Mouse (Mus musculus): ENCODE data around the gene Lamtor4. TPM values are rescaled to one million over a fixed set of nuclear protein-coding genes. Genes with fewer than 3 reads are reported as not detected.

Gene Lamtor4
- polyA plus RNA-seq, 1 experiment from 2014 or later, result 35.3 TPM

Other genes with a start within 250 kb of the Lamtor4 start
- not detected in 2 replicates for gene Smok3a, start 234.2 kb upstream of the Lamtor4 start, polyA plus RNA-seq (2015; fragmentation: Nextera tagmentation; extraction: Ambion mirVana)
- gene Smok3b, start 234.1 kb upstream of the Lamtor4 start, polyA plus RNA-seq (2015; fragmentation: Nextera tagmentation; extraction: Ambion mirVana), result not detected in 2 replicates
- gene Smok3c, start 202.3 kb upstream of the Lamtor4 start, polyA plus RNA-seq (2015; fragmentation: Nextera tagmentation; extraction: Ambion mirVana), result not detected in 2 replicates
- gene Zkscan1, start 170.4 kb upstream of the Lamtor4 start, polyA plus RNA-seq (2015; fragmentation: Nextera tagmentation; extraction: Ambion mirVana), result 3.7 and 3.8 TPM in 2 replicates
- gene Zscan21, start 138.6 kb upstream of the Lamtor4 start, polyA plus RNA-seq (2015; fragmentation: Nextera tagmentation; extraction: Ambion mirVana), result 14.6 and 16.8 TPM in 2 replicates
- 4.2 and 5.1 TPM in 2 replicates for gene Zfp113, start 99.7 kb upstream of the Lamtor4 start, polyA plus RNA-seq (2015; fragmentation: Nextera tagmentation; extraction: Ambion mirVana)
- gene Cops6, start 94.4 kb upstream of the Lamtor4 start, polyA plus RNA-seq (2015; fragmentation: Nextera tagmentation; extraction: Ambion mirVana), result 159 and 170 TPM in 2 replicates
- gene Ap4m1, start 83.5 kb upstream of the Lamtor4 start, polyA plus RNA-seq (2015; fragmentation: Nextera tagmentation; extraction: Ambion mirVana), result 5.3 and 6.0 TPM in 2 replicates
- gene Mcm7, start 83.1 kb upstream of the Lamtor4 start, polyA plus RNA-seq (2015; fragmentation: Nextera tagmentation; extraction: Ambion mirVana), result 174 and 176 TPM in 2 replicates
- gene Taf6, start 68.0 kb upstream of the Lamtor4 start, polyA plus RNA-seq (2015; fragmentation: Nextera tagmentation; extraction: Ambion mirVana), result 36.8 and 37.9 TPM in 2 replicates
- 12.7 and 13.4 TPM in 2 replicates for gene Cnpy4, start 68.0 kb upstream of the Lamtor4 start, polyA plus RNA-seq (2015; fragmentation: Nextera tagmentation; extraction: Ambion mirVana)
- gene Mblac1, start 61.2 kb upstream of the Lamtor4 start, polyA plus RNA-seq (2015; fragmentation: Nextera tagmentation; extraction: Ambion mirVana), result 2.9 and 3.0 TPM in 2 replicates
- 0.08 TPM in 2 replicates for gene Nxpe5, start 29.6 kb upstream of the Lamtor4 start, polyA plus RNA-seq (2015; fragmentation: Nextera tagmentation; extraction: Ambion mirVana)
- 2.5 and 3.6 TPM in 2 replicates for gene BC037034, start 8.6 kb downstream of the Lamtor4 start, polyA plus RNA-seq (2015; fragmentation: Nextera tagmentation; extraction: Ambion mirVana)
- gene Gal3st4, start 17.4 kb downstream of the Lamtor4 start, polyA plus RNA-seq (2015; fragmentation: Nextera tagmentation; extraction: Ambion mirVana), result 0.07 and 0.26 TPM in 2 replicates
- gene Gm43720, start 24.5 kb downstream of the Lamtor4 start, polyA plus RNA-seq (2015; fragmentation: Nextera tagmentation; extraction: Ambion mirVana), result not detected in 2 replicates
- 0.45 and 0.62 TPM in 2 replicates for gene Gpc2, start 24.5 kb downstream of the Lamtor4 start, polyA plus RNA-seq (2015; fragmentation: Nextera tagmentation; extraction: Ambion mirVana)
- 1.3 and 1.8 TPM in 2 replicates for gene Stag3, start 24.8 kb downstream of the Lamtor4 start, polyA plus RNA-seq (2015; fragmentation: Nextera tagmentation; extraction: Ambion mirVana)
- 0.53 and 0.78 TPM in 2 replicates for gene Pvrig, start 86.5 kb downstream of the Lamtor4 start, polyA plus RNA-seq (2015; fragmentation: Nextera tagmentation; extraction: Ambion mirVana)
- 4.7 and 5.7 TPM in 2 replicates for gene Zfp157, start 186.0 kb downstream of the Lamtor4 start, polyA plus RNA-seq (2015; fragmentation: Nextera tagmentation; extraction: Ambion mirVana)